Mouse (Mus musculus) erythroblast, embryonic 14.5 days (primary cell): Measurements from ENCODE around the gene Ttc7.

Source experiments
- GATA1 ChIP-seq: IDR thresholded peaks from 2 replicates; pipeline ENCODE4 v1.6.1; 2012; ENCODE audit warnings: low read length, inconsistent platforms, mixed read lengths
- TAL1 ChIP-seq: IDR thresholded peaks from 3 replicates; pipeline ENCODE4 v1.6.1; 2012; ENCODE audit warnings: low read length, inconsistent platforms, mixed read lengths

- TF ChIP-seq GATA1 (no peak), TAL1 (no peak)
Measured at GRCm38 (mm10) chr17:87403462-87403861, 120.8 kb downstream of the Ttc7 start.
